Mouse (Mus musculus) layer of hippocampus, adult 2 months (tissue): ENCODE data around the gene Zcchc13. TPM values are rescaled to one million over a fixed set of nuclear protein-coding genes. Genes with fewer than 3 reads are reported as not detected.
"Not testable (repeated sequence)": the region's sequence is repeated elsewhere in the genome, so short reads cannot be mapped to it uniquely, and the experiment has no call there.

Experiments used
- DNase-seq, 2 experiments: peaks; one replicate each; pipeline ENCODE4 v3.0.0; 2022; ENCODE audit warnings: low spot score in 2 of 2
- H3K27ac ChIP-seq: fragments of 200-600 bp; 2 replicates; pipeline ENCODE4 v1.8.1; 2022
- H3K4me3 ChIP-seq: fragments of 200-600 bp; 2 replicates; pipeline ENCODE4 v1.8.1; 2022; ENCODE audit warnings: mild to moderate bottlenecking
- CTCF ChIP-seq: fragments of 200-600 bp; conservative IDR thresholded peaks from 2 replicates; pipeline ENCODE4 v1.8.1; 2022; ENCODE audit warnings: antibody characterized with exemption, mild to moderate bottlenecking, moderate library complexity
- total RNA-seq, 2 experiments: library from RNA; stranded (reverse); gene quantifications; 2 replicates each; pipeline ENCODE4 v1.2.3; 2021

The Zcchc13 gene
- total RNA-seq, 2 experiments from 2014 or later = not detected

DNA sequence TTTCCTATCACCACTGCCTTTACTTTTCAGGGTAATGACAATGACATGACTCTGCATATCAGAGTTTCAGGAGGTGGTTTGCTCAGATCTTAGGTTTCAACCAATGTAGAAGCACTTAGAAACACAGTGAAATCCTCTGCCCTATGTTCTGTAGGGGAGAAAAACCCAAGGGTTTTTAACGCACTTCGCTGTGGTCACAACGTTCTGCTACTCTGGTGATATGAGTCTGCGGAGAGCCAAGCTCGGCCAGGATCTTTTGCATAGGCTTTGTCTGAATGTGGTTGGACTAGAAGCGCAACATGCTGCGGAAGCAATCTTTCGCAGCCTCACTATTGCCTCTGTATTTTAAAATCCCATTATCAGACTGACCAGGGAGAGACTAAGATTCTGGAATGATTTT lies 8.6 kb upstream of the Zcchc13 start:
- TF ChIP-seq CTCF = no peak
- DNase-seq = peak in 1 of 2 experiments; percentile 11
- Histone ChIP-seq H3K4me3 (peak overlapping the region; percentile 62), H3K27ac (peak overlapping the region; percentile 96)

DNA sequence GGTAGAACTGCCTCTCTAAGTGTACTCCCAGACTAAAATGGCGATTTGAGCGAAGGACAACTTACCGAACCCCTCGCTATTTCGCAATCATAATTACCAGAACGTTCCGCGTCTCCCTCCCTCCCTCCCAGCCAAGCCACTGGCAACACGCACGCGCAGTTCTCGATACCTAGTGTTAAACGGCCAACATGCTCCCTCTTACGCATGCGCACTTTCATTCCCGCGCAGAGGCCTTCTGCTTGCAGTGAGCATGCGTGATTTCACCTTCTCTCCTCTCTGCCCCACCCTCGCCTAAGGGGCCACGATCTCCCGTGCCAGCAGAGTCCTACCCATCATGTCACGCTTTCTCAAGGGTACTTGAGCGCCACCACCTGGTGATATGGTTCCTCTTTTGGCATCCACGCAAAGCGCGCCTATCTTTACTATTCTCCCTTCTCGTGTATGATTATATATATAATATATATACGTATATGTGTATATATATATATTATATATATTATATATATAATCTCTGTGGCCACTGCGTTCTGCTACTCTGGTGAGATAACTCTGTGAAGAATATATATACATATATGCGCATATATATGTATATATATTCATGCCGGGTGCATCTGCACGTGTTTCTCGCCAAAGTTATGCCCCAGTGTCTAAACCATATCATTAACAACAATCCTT lies 8.0 kb upstream of the Zcchc13 start:
- Histone ChIP-seq H3K4me3 (peak overlapping the region; percentile 62), H3K27ac (peak overlapping the region; percentile 96)
- peak; percentile 85 to 99 for DNase-seq
- TF ChIP-seq CTCF = peak; percentile 76

- no peak for TF ChIP-seq CTCF
- DNase-seq = no peak
- Histone ChIP-seq H3K4me3 (peak overlapping the region; percentile 60), H3K27ac (peak overlapping the region; percentile 88)
Measured at GRCm38 (mm10) chrX:103622935-103623280, 7.5 kb upstream of the Zcchc13 start.

GRCm38 (mm10) chrX:103623411-103623845 lies 7.0 kb upstream of the Zcchc13 start:
- Histone ChIP-seq H3K4me3 (peak overlapping the region; percentile 60), H3K27ac (peak overlapping the region; percentile 88)
- no peak for TF ChIP-seq CTCF
- peak in 1 of 2 experiments; percentile 21 for DNase-seq

DNA sequence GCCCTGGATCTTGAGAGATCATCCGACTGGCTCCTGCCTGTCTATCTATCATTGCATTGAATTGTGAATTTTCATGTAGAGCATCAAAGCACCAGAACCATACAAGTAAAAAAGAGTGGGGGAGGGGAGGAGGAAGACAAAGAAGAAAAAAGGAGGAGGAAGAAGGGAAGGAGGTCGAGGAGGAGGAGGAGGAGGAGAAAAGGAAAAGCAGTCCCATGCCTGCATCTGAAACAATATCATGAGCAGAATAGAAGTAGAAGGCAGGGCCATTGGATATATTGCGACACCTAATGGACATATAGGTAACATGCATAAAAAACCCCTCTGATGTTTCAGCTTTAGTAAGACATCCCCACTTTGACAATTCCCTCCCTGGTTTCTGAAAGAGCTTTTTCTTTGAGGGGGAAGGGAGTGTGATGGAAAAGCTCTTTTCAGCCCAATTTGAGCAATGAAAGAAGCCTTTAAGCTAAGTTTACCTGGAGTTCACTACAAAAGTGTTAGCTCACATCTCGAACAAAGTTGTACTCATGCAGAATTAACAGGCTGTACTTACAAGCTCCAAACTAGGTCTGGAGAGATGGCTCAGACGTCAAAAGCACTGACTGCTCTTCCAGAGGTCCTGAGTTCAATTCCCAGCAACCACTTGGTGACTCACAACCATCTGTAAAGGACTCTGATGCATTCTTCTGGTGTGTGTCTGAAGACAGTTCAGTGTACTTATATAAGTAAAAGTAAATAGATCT lies 5.8 kb upstream of the Zcchc13 start:
- no peak for DNase-seq
- peak; percentile 73 for TF ChIP-seq CTCF
- Histone ChIP-seq H3K4me3 (no peak overlapping the region), H3K27ac (no peak overlapping the region)

GRCm38 (mm10) chrX:103628890-103629289 lies 1.5 kb upstream of the Zcchc13 start:
- no peak overlapping the region for H3K27ac ChIP-seq
- TF ChIP-seq CTCF = peak; percentile 24; the same call in 1 of the 2 replicates
- no peak overlapping the region for H3K4me3 ChIP-seq
- no peak for DNase-seq

DNA sequence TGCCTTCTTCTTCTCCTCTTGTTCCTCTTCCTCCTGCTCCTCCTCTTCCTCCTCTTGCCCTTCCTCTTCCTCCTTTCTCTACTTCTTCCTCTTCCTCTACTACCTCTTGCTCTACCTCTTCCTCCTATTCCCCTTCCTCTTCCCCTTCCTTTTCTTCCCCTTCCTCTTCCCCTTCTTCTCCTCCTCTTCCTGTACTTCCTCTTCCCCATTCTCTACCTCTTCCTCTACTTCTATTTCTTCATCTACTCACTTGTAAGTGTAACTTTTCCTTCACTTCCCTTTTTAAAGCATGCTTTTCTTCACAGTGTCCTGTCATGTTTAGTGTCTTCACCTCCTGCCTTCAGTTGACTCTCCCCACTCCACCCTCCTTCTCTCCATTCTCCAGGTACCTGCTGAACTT lies 3.5 kb downstream of the Zcchc13 start:
- DNase-seq = no peak
- no peak for TF ChIP-seq CTCF
- Histone ChIP-seq H3K4me3 (no peak overlapping the region), H3K27ac (no peak overlapping the region)

- H3K4me3 ChIP-seq = no peak overlapping the region
- DNase-seq = no peak
- TF ChIP-seq CTCF = no peak
- H3K27ac ChIP-seq = no peak overlapping the region
Measured at GRCm38 (mm10) chrX:103636021-103636420, 5.6 kb downstream of the Zcchc13 start.

- DNase-seq = no peak
- no peak for TF ChIP-seq CTCF
- no peak overlapping the region for H3K4me3 ChIP-seq
- H3K27ac ChIP-seq = no peak overlapping the region
Measured at GRCm38 (mm10) chrX:103638566-103638965, 8.2 kb downstream of the Zcchc13 start.

GRCm38 (mm10) chrX:103644301-103644700 lies 13.9 kb downstream of the Zcchc13 start:
- no peak overlapping the region for H3K4me3 ChIP-seq
- H3K27ac ChIP-seq = no peak overlapping the region
- no peak for TF ChIP-seq CTCF

DNA sequence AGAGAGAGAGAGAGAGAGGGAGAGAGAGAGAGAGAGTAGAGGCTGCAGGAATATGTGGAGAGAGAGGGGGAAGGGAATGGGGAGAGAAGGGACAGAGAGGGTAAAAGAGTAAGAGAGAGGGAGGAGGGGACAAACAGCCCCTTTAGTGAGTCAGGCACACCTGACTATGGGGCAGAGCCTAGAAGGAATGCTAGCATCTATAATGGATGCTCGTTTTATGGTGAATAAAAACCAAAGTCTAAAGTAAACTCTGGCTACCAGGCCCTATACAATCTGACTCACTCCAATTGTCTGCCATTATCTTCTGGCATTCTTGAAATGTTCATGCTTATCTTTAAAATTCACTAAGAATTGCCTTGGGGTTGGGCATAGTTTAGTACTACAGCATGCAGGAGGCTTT lies 21.7 kb downstream of the Zcchc13 start:
- DNase-seq = no peak
- Histone ChIP-seq H3K4me3 (no peak overlapping the region), H3K27ac (no peak overlapping the region)
- no peak for TF ChIP-seq CTCF

More at GRCm38 (mm10) chrX:103644301-103644700, 13.9 kb downstream of the Zcchc13 start:
- no peak for DNase-seq

GRCm38 (mm10) chrX:103653021-103653420 lies 22.6 kb downstream of the Zcchc13 start:
- H3K4me3 ChIP-seq = no peak overlapping the region
- DNase-seq = no peak
- TF ChIP-seq CTCF = no peak
- H3K27ac ChIP-seq = no peak overlapping the region

- Histone ChIP-seq H3K4me3 (no peak overlapping the region), H3K27ac (peak overlapping the region; percentile 81)
- TF ChIP-seq CTCF = no peak
- no peak for DNase-seq
Measured at GRCm38 (mm10) chrX:103658985-103659384, 28.6 kb downstream of the Zcchc13 start.

GRCm38 (mm10) chrX:103664445-103664844 lies 34.1 kb downstream of the Zcchc13 start:
- H3K4me3 ChIP-seq, DNase-seq, H3K27ac ChIP-seq: not testable (repeated sequence)
